Mouse (Mus musculus) v-Abl transformed pro-B cells (cell line): ENCODE measurements around the gene Ftcd.

Experiments used
- in situ Hi-C, 2 experiments: fragments of 400-800 bp; cut with MboI; formaldehyde crosslinking; loops; one replicate each; pipeline ENCODE4 v1.15.1; 2025; ENCODE audit not compliant: unreplicated experiment in 2 of 2

Gene Ftcd

DNA sequence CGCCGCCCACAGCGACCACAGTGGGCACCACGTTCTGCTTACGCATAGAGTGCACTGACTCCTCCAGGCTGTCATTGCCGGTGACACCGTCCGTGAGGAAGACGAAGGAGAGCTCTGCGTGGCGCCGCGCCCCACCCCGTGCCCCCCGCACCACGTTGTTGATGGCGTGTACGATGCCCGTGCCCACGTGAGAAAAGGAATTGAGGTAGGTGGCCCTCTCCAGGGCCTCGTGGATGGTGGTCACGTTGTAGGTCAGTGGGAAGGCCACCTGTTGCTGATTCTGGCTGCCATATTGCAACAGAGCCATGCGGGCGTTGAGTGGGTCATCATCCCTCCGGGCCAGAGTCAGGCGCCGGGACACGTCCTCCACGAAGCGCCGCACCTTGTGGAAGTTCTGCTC is 20.9 kb downstream of the Ftcd start:
- in situ Hi-C loops = no loop called here

DNA sequence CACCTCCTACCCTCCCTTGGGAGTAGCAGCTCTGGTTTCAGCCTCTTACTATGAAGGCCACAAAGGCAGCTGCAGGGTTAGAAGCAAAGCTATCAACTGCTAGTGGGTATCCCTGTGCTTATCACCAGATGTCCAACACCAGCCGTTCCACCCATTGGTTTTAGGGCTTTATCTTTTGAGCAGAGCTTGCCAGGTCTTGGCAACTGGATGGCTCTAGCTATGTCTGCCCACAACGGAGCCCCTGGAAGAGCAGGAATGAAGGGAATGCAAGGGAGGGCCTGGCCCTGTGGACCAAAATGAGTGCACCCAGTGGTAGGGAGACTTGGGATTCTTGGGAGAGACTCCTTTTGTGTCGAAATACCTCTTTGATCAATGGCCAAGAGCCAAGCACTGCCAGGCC is 27.2 kb downstream of the Ftcd start:
- in situ Hi-C loops = no loop called here

DNA sequence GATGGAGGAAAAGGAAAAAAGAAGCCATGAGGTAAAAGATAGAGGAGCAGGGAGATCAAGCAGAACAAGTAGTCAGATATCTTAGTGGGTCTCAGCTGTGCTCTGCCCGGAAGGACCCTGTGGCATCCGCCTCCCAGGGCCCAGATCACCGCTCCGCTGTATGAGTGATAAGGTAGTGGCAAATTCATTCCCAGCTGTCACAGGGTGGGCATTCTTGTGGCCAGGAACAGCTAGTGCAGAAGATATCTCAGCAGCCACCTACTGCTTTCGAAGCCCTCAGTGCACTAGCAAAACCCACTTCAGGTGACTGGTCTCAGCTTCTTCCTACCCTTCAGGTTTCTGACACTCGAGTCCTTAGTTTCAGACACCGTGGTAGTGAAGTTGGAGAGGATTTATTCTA is 37.0 kb downstream of the Ftcd start:
- in situ Hi-C loops = no loop called here

DNA sequence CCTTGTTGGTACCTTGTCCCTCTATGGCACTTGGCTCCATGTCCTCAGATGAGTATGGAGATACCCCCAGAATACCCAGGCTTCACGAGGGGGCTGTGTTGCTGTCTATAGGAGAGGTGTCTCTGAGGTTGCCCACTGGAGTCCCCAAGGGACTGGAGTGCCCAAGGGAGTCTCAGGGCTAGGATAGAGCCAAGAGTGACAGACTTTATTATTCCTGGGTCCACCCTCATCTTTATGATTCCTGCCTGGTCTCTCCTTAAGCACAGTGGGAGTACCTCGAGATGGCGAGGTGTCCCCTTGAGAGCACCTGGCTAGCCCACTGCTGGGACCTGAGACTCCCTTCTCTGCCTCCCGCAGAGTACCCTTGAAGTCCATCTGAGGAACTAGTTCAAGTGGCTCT is 47.0 kb downstream of the Ftcd start:
- in situ Hi-C loops = no loop called here

DNA sequence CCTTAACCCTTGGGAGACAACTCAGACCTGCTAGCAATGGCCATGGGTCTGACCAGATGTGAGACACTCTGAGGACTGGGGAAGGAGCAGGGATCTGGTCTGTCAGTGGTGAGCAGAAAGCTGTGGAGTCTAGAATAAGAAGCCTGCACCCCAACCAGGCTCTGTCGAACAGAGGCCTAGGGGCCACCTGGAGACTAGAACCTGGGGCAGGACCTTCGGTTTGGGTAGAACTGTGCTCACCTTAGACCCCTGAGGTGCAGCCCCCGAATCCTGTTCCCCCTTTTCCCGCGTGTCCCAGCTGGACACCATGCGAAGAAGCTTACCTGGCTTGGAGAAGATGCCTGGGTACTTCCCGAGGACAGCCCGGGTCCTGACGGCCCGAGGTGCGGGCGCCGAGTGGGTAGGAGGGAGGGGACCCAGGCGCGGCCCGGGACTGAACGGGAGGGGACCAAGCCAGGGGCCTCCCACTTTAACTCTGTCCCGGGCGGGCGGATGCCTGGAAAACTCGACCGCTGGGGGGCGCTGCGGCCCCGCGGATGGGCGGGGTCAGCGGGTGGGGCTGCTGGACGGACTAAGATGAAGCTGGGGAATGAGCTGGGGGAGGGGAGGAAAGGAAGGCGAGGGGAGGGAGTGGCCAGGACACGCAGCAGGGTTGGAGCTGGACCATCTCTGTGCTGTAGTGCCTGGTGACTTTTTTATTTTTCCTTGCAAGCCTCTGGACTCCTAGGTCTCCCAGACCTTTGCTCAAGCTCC is 47.7 kb downstream of the Ftcd start, which contains the start of gene Col6a2:
Col6a2 (minus strand) TSS at position 703 of the 753 bp plus-strand sequence.
- in situ Hi-C loops = no loop called here

DNA sequence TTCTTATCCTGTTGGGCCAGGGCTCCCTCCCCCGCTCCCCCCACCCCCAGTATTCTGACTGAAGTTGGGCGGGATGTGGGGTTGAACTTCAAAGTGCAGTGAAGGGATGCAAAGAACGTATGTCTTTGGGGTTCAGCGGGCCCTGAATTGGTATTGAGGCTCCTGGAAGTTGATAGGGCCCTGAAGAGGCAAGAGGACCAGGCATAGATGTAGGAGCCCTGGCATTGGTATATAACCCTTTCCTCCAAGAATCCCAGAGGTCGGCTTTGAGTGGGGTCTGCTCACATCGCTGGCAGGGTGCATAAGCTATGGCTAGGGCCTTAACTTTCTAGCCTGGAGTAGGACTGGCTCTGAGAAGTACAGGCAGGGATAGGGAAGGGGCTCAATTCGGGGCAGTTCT is 48.3 kb downstream of the Ftcd start:
- in situ Hi-C loops = no loop called here

DNA sequence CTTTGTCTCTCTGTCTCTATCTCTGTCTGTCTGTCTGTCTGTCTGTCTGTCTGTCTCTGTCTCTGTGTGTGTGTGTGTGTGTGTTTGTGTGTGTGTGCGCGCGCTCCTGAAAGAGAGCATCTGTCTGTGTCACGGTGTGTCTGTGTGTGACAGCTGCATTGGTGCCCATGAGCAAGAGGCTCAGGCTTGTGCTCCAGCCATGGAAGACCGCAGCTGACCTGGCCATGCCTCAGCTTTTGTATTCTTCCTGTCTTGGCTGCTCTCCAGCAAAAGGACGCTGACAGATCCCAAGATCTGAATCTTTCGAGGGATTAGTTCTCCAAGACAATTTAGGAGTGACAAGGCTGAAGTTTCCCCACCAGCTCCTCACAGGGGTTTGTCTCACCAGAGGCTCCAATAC is 49.5 kb downstream of the Ftcd start:
- in situ Hi-C loops = no loop called here

GRCm38 (mm10) chr10:76627714-76628113 is 52.3 kb downstream of the Ftcd start:
- in situ Hi-C loops = no loop called here

- in situ Hi-C loops = no loop called here
Measured at GRCm38 (mm10) chr10:76630657-76631056, 55.2 kb downstream of the Ftcd start.

GRCm38 (mm10) chr10:76632630-76633029 is 57.2 kb downstream of the Ftcd start:
- in situ Hi-C loops = no loop called here

DNA sequence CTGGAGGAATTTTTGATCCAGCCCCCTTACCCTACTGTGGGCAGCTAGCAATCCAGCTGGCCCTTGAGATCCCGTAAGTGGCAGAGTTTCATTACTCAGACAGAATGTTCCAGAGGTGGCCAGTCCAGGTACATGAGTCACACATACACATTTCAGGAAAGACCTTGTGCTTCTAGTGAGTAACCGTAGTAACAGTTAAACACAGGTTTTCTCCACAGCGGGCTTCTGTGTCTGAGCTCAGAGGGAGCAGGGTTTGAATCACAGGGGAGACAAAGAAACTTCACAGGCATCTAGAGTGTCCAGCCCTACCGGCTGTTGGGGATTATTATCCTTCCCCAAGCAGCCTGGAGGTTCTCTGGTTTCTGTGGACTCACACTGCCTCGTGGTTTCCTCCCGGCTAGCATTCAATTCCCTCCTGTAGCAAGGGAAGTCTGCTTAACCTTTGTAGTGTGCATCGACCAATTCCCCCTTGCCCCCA is 58.7 kb downstream of the Ftcd start:
- in situ Hi-C loops = no loop called here

DNA sequence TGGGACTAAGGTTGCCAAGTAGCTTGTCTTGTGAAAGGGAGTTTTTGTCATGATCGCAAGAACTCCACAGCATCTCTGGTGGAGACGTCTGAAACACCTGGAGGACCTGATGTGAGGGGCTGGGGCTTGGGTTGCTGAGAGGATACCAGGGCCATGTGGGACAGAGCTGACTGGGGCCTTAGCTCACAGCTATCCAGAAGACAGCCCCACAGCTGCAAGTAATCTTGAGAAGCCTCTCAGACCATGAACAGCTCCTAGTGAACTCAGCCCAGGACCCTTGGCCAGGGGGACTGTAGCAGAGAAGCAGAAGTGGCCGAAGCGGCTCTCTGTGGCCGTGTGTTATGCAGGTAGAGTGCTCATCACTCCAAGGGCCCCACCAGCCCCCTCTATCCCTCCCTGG is 59.1 kb downstream of the Ftcd start:
- in situ Hi-C loops = no loop called here

DNA sequence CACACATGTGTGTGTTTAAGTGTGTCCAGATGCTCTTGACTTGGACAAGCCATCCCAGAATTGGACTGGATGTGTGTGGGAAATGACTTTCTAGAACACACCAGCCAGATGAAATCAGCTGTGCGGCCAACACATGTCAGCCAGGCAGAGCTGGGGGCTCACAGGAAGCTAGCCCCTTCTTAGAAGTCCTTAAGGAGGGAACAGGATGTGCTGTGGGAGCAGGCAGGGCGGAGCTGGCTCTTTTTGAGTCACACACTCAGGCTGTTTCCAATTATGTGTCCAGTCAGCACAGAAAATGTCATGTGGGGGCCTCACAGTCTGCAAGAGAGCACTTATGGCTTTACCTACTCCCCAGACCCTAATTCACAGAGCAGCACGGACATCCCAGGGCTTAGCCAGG is 60.6 kb downstream of the Ftcd start:
- in situ Hi-C loops = no loop called here

GRCm38 (mm10) chr10:76636601-76637000 is 61.2 kb downstream of the Ftcd start:
- in situ Hi-C loops = no loop called here
